Mouse (Mus musculus) lung, adult 2 months (tissue): ENCODE measurements at regions not wholly inside any gene's neighbourhood (a gene's known extent, or its start where the extent isn't known, plus 50 kb on each side); places are given as distances from the start of the nearest gene placed in this dataset.

Experiments used
- CTCF ChIP-seq: fragments of 200-500 bp; IDR thresholded peaks from 2 replicates; pipeline ENCODE4 v1.5.1; 2011; ENCODE audit warnings: mild to moderate bottlenecking, low read length, control low read depth; ENCODE audit not compliant: insufficient read depth
- POLR2A ChIP-seq: fragments of 200-500 bp; IDR thresholded peaks from 2 replicates; pipeline ENCODE4 v1.6.1; 2011; ENCODE audit warnings: low read depth, mild to moderate bottlenecking, control low read depth, low read length, borderline replicate concordance; ENCODE audit errors: extremely low read depth

DNA sequence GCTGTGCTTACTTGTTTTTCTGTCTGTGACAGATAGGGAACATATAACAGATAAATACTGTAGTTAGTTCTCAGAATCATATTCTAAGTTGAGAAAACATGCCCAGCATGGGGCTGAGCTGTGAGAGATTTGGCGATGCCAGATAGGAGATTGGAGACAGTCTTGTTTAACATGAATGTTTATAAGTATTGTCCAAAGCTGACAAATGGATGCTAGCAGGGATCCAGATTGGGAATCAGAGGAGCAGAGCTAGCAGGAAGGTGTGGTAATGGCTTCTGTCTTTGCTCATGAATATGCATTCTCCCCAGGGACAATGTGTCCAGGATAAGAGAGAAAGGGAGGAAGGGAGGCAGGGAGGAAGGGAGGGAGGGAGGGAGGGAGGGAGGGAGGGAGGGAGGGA is 436.2 kb upstream of the Klf12 start:
- TF ChIP-seq POLR2A (no peak), CTCF (no peak)
